Mouse (Mus musculus) kidney, postnatal 0 days (tissue): ENCODE results near the gene Ercc2. TPM values are rescaled to one million over a fixed set of nuclear protein-coding genes. Genes with fewer than 3 reads are reported as not detected.

Source experiments
- ATAC-seq: fragments of 200-750 bp; cut with Nextera tagmentation; replicated peaks from 2 replicates; pipeline ENCODE4 v1.8.0; 2017; ENCODE audit warnings: low read depth, moderate number of reproducible peaks, moderate TSS enrichment, moderate library complexity; ENCODE audit not compliant: low FRiP score
- DNase-seq: peaks from one replicate; pipeline ENCODE4 v3.0.0-alpha.2; 2016; ENCODE audit warnings: low spot score
- H3K27ac ChIP-seq: fragments of 300-500 bp; sonication (generic); 2 replicates; pipeline ENCODE4 v1.5.1; 2014; ENCODE audit warnings: mild to moderate bottlenecking
- H3K27me3 ChIP-seq: fragments of 300-500 bp; sonication (generic); 2 replicates; pipeline ENCODE4 v1.6.1; 2014; ENCODE audit warnings: low read length, mixed read lengths; ENCODE audit not compliant: insufficient read depth
- H3K36me3 ChIP-seq: fragments of 300-500 bp; sonication (generic); 2 replicates; pipeline ENCODE4 v1.6.1; 2014; ENCODE audit warnings: low read length, mixed read lengths; ENCODE audit not compliant: insufficient read depth
- H3K4me1 ChIP-seq: fragments of 300-500 bp; sonication (generic); replicated peaks from 2 replicates; pipeline ENCODE4 v1.6.1; 2014; ENCODE audit warnings: antibody characterized with exemption, low read length, mixed read lengths; ENCODE audit not compliant: insufficient read depth
- H3K4me2 ChIP-seq: fragments of 300-500 bp; sonication (generic); 2 replicates; pipeline ENCODE4 v1.6.1; 2014; ENCODE audit warnings: mild to moderate bottlenecking, low read length, moderate library complexity, mixed read lengths
- H3K4me3 ChIP-seq: fragments of 300-500 bp; sonication (generic); replicated peaks from 2 replicates; pipeline ENCODE4 v1.5.1; 2014; ENCODE audit warnings: low read depth, low read length
- H3K9ac ChIP-seq: fragments of 300-500 bp; sonication (generic); 2 replicates; pipeline ENCODE4 v1.6.1; 2014; ENCODE audit warnings: low read depth, low read length
- H3K9me3 ChIP-seq: fragments of 300-500 bp; sonication (generic); replicated peaks from 2 replicates; pipeline ENCODE4 v1.6.1; 2016; ENCODE audit warnings: low read length, inconsistent platforms, mixed read lengths
- CTCF ChIP-seq: IDR thresholded peaks from 2 replicates; pipeline ENCODE4 v1.5.1; 2016; ENCODE audit warnings: antibody characterized with exemption, low read depth, mild to moderate bottlenecking, moderate library complexity
- WGBS: fragments of 180-500 bp; shearing (Covaris S2); extraction: QIAGEN DNeasy Blood & Tissue Kit; methylation state at CpG from one replicate; pipeline ENCODE4 v1.1.7; 2014; 5-methylcytosine and 5-hydroxymethylcytosine counted together
- polyA plus RNA-seq: library from polyadenylated mRNA; unstranded; fragments of >200 nt; fragmentation: Nextera tagmentation; extraction: Ambion mirVana; gene quantifications from 2 replicates; pipeline ENCODE4 v1.2.1, GENCODE M21; 2015

Ercc2 gene
- polyA plus RNA-seq, 1 experiment from 2014 or later = 11.5 TPM

DNA sequence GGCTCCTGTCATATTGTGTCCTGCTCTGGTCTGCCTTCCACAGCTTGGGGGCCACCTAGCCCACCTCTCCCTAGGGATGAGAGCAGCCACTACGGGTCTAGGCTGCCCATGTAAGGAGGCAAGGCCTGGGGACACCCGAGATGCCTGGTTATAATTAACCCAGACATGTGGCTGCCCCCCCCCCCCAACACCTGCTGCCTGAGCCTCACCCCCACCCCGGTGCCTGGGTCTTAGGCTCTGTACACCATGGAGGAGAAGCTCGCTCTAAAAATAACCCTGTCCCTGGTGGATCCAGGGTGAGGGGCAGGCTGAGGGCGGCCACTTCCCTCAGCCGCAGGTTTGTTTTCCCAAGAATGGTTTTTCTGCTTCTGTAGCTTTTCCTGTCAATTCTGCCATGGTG is 27.9 kb downstream of the Ercc2 start:
- H3K4me1 ChIP-seq = no peaks in the 10 kb centered on the region
- no peak overlapping the region for H3K4me3 ChIP-seq
- no peaks in the 10 kb centered on the region for H3K36me3 ChIP-seq
- WGBS = 20% methylated on average over 6 of the region's 6 CpGs
- no peak overlapping the region for H3K4me2 ChIP-seq
- no peaks in the 10 kb centered on the region for H3K9me3 ChIP-seq
- DNase-seq = no peak
- 0 out of 2 replicates have a peak, but pooled peaks have one; percentile 25 for ATAC-seq
- TF ChIP-seq CTCF = no peak
- H3K9ac ChIP-seq = no peak overlapping the region
- no peak overlapping the region for H3K27ac ChIP-seq
- H3K27me3 ChIP-seq = no peaks in the 10 kb centered on the region

DNA sequence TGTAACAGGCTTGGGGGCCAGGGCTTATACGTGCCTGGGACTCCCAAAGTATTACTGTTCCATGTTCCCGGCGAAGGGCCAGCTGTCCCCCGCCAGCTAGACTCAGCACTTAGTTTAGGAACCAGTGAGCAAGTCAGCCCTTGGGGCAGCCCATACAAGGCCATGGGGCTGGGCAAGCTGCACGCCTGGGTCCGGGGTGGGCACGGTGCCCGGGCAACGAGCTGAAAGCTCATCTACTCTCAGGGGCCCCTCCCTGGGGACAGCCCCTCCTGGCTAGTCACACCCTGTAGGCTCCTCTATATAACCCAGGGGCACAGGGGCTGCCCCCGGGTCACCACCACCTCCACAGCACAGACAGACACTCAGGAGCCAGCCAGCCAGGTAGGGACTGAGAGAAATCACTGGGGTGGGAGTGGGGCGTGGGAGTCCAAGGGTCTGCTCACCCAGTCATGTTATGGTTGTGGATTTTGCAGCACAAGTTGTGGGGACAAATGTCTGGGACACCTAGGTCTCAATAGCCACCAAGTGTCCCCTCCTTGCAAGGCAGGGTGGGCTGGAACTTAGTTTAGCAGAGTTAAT is 29.0 kb downstream of the Ercc2 start:
- DNase-seq (no peak), ATAC-seq (no peak)
- no peak overlapping the region for H3K4me2 ChIP-seq
- no peak overlapping the region for H3K9ac ChIP-seq
- no peaks in the 10 kb centered on the region for H3K36me3 ChIP-seq
- no peaks in the 10 kb centered on the region for H3K9me3 ChIP-seq
- WGBS = 70% methylated on average over 11 of the region's 11 CpGs
- no peak overlapping the region for H3K4me3 ChIP-seq
- H3K27ac ChIP-seq = no peak overlapping the region
- no peak for TF ChIP-seq CTCF
- H3K4me1 ChIP-seq = no peaks in the 10 kb centered on the region
- no peaks in the 10 kb centered on the region for H3K27me3 ChIP-seq

DNA sequence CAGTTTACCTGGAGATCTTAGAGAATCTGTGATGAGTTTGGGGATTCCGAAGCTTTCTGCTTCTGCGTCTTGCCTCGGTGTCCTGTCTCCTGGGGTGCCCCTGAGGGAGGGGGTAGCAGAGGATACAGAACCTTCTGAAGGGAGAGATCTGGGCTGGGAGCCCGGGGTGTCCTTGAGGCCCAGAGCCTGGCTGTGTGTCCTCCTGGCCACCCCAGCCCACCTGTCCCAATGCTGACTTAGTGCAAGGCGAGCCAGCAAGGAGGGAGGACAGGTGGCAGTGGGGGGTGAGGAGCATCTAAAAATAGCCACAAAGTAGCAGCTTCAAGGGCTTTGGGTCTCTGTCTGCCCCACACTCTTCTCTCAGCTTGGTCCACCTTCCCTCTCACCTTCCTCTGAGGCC is 30.0 kb downstream of the Ercc2 start:
- Histone ChIP-seq H3K4me3 (no peak overlapping the region), H3K4me1 (no peaks in the 10 kb centered on the region), H3K4me2 (no peak overlapping the region), H3K27ac (no peak overlapping the region), H3K27me3 (no peaks in the 10 kb centered on the region), H3K36me3 (no peaks in the 10 kb centered on the region), H3K9me3 (no peaks in the 10 kb centered on the region), H3K9ac (no peak overlapping the region)
- DNase-seq (no peak), ATAC-seq (no peak)
- TF ChIP-seq CTCF = no peak
- 69% methylated on average over 5 of the region's 5 CpGs for WGBS

DNA sequence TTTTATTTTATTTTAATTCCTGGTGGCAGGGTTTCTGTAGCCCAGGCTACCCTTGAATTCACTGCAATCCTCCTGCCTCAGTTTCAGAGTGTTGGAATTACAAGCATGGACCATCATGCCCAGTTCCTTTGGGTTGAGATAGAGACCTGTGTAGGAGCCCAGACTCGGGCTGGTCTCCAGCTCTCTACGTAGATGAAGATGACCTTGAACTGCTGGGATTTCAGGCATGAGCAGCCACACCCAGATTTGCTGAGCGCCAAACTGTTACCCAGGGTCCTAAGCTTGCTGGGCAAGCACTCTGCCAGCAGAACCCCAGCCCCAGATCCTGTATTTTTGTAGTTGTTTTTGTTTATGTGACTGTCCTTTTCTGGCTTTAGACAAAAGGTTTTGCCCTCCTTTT is 31.7 kb downstream of the Ercc2 start:
- DNase-seq = no peak
- no peak overlapping the region for H3K4me2 ChIP-seq
- H3K27me3 ChIP-seq = no peaks in the 10 kb centered on the region
- ATAC-seq = no peak
- 88% methylated on average over 3 of the region's 3 CpGs for WGBS
- no peak overlapping the region for H3K9ac ChIP-seq
- H3K4me3 ChIP-seq = no peak overlapping the region
- TF ChIP-seq CTCF = no peak
- no peaks in the 10 kb centered on the region for H3K36me3 ChIP-seq
- H3K9me3 ChIP-seq = no peaks in the 10 kb centered on the region
- no peak overlapping the region for H3K27ac ChIP-seq
- no peaks in the 10 kb centered on the region for H3K4me1 ChIP-seq

DNA sequence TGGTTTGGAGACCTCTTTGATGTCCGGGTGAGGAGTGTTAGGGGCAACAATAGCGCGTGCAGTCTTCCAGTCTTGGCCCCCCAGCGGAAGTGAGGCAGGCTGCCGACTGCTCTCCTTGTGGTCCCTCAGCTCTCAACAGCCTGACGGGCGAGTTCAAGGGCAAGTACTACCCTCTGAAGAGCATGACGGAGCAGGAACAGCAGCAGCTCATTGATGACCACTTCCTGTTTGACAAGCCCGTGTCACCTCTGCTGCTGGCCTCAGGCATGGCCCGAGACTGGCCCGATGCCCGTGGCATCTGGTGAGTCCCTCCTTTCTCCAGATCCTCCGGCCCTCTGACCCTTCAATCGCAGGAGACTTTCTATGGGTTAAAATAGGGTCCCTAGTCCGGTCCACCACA is 34.8 kb downstream of the Ercc2 start:
- 71% methylated on average over 15 of the region's 15 CpGs for WGBS

DNA sequence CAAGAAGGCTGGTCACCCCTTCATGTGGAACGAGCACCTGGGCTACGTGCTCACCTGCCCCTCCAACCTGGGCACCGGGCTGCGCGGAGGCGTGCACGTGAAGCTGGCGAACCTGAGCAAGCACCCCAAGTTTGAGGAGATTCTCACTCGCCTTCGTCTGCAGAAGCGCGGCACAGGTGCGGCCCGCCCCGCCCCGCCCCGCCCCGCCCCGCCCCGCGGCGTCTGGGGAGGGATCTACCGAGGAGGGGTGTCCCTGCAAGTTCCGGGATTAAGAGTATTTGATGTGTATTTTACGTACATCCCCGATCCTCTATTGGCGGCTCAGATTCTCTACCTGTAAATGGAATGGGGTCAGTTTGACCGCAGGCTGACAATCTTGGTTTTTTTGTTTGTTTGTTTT is 38.3 kb downstream of the Ercc2 start:
- no peak overlapping the region for H3K27ac ChIP-seq
- H3K4me1 ChIP-seq = no peaks in the 10 kb centered on the region; the same call in 1 of the 2 replicates
- H3K27me3 ChIP-seq = peaks cover 15% of the 10 kb centered on the region
- peaks cover 3% of the 10 kb centered on the region; the same call in 1 of the 2 replicates for H3K36me3 ChIP-seq
- no peak overlapping the region for H3K9ac ChIP-seq
- no peak for TF ChIP-seq CTCF
- H3K4me2 ChIP-seq = peak overlapping the region; percentile 26; the same call in 1 of the 2 replicates
- H3K4me3 ChIP-seq = 0 out of 2 replicates have a peak overlapping the region, but pooled peaks have one; percentile 2
- DNase-seq (no peak), ATAC-seq (no peak)
- 5% methylated on average over 28 of the region's 28 CpGs for WGBS
- H3K9me3 ChIP-seq = no peaks in the 10 kb centered on the region

More for the DNA sequence above, 34.8 kb downstream of the Ercc2 start:
- Histone ChIP-seq H3K9me3 (no peaks in the 10 kb centered on the region), H3K4me1 (no peaks in the 10 kb centered on the region; the same call in 1 of the 2 replicates), H3K4me3 (no peak overlapping the region), H3K9ac (no peak overlapping the region), H3K4me2 (no peak overlapping the region), H3K27ac (no peak overlapping the region), H3K27me3 (peaks cover 15% of the 10 kb centered on the region), H3K36me3 (no peaks in the 10 kb centered on the region)
- DNase-seq = no peak
- ATAC-seq = no peak
- TF ChIP-seq CTCF = no peak
